Mouse (Mus musculus) liver, adult (tissue): ENCODE data around the gene Entpd2.

Source experiments
- GATA4 ChIP-seq: IDR thresholded peaks from 2 replicates; pipeline ENCODE4 v1.6.1; 2014; ENCODE audit warnings: mild to moderate bottlenecking, low read length; ENCODE audit not compliant: insufficient replicate concordance

Gene Entpd2

DNA sequence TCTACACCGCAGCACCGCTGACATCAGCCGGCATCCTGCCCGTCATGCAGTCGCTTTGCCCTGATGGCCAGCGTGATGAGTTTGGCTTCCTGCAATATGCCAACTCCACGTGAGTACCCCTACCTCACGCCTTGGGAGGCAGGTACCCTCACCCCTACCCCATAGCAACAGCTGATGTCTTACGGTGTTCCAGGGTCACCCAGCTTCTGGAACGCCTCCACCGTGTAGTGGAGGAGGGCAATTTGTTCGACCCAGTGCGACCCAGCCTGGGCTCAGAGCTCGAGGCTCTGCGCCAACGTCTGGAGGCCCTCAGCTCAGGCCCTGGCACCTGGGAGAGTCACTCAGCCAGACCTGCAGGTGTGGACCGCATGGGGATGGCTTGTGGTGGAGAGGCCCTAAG, 37.4 kb downstream of the Entpd2 start:
- no peak for TF ChIP-seq GATA4

DNA sequence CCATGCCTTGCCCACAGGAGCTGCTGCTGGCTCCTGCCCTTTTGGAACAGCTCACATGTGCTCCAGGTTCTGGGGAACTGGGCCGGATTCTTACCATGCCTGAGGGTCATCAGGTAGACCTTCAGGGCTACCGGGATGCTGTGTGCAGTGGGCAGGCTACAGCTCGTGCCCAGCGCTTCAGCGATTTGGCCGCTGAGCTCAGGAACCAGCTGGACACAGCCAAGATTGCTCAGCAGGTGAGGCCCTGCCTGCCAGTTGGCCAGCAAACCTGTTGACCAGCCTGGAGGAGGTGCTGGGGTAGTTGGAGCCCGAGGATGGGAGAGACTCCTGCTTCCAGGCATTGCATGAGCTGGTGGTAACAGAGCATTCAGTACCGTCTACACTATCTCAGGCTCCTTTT, 38.6 kb downstream of the Entpd2 start:
- no peak for TF ChIP-seq GATA4

- no peak for TF ChIP-seq GATA4
Observed at GRCm38 (mm10) chr2:25436286-25436820, 40.7 kb downstream of the Entpd2 start.

GRCm38 (mm10) chr2:25441067-25441466, 45.4 kb downstream of the Entpd2 start:
- no peak for TF ChIP-seq GATA4

- TF ChIP-seq GATA4, result no peak
Observed at GRCm38 (mm10) chr2:25442682-25443081, 47.0 kb downstream of the Entpd2 start.
